Mouse (Mus musculus): Measurements from ENCODE around the gene Plxna3. TPM values are rescaled to one million over a fixed set of nuclear protein-coding genes. Genes with fewer than 3 reads are reported as not detected.

Plxna3 gene
- polyA plus RNA-seq (2015; fragmentation: Illumina TruSeq; extraction: RNeasy Lipid Tissue Mini Kit (QIAGEN cat#74804); ENCODE audit: low read depth, low replicate concordance), result 19.6 TPM

GRCm38 (mm10) chrX:74328725-74329161, at the start of gene Plxna3:
TSS of gene Plxna3 (plus strand) at chrX:74329066.

GRCm38 (mm10) chrX:74281732-74282394, 47.0 kb upstream of the Plxna3 start, which contains the start of the genes Taz and Dnase1l1:
TSS of gene Taz (plus strand) at chrX:74281912.
TSS of gene Dnase1l1 (minus strand) at chrX:74282337.

GRCm38 (mm10) chrX:74296538-74297448, 32.1 kb upstream of the Plxna3 start, which contains the start of gene Atp6ap1:
TSS of gene Atp6ap1 (plus strand) at chrX:74297097.

GRCm38 (mm10) chrX:74304867-74305700, 23.8 kb upstream of the Plxna3 start, which contains the start of gene Gdi1:
TSS of gene Gdi1 (plus strand) at chrX:74304998.

GRCm38 (mm10) chrX:74312540-74313464, 16.1 kb upstream of the Plxna3 start, which contains the start of gene Fam50a:
TSS of gene Fam50a (plus strand) at chrX:74313033.

GRCm38 (mm10) chrX:74353467-74353770, 24.6 kb downstream of the Plxna3 start, which contains the start of gene Lage3:
TSS of gene Lage3 (minus strand) at chrX:74353618.

GRCm38 (mm10) chrX:74372888-74373549, 44.2 kb downstream of the Plxna3 start, which contains the start of the genes Ubl4a and Slc10a3:
TSS of gene Ubl4a (minus strand) at chrX:74373218.
TSS of gene Slc10a3 (minus strand) at chrX:74373349.

GRCm38 (mm10) chrX:74392535-74393443, 63.9 kb downstream of the Plxna3 start, which contains the start of the genes Fam3a and Ikbkg:
TSS of gene Fam3a (minus strand) at chrX:74393272.
TSS of gene Ikbkg (plus strand) at chrX:74393290.

Other genes with a start within 250 kb of the Plxna3 start
- 1.2 TPM for gene Opn1mw, start 201.6 kb upstream of the Plxna3 start, polyA plus RNA-seq (2015; fragmentation: Illumina TruSeq; extraction: RNeasy Lipid Tissue Mini Kit (QIAGEN cat#74804); ENCODE audit: low read depth, low replicate concordance)
- gene Mecp2, start 193.7 kb upstream of the Plxna3 start, polyA plus RNA-seq (2015; fragmentation: Illumina TruSeq; extraction: RNeasy Lipid Tissue Mini Kit (QIAGEN cat#74804); ENCODE audit: low read depth, low replicate concordance), result 40.9 TPM
- not detected for gene Tex28, start 161.2 kb upstream of the Plxna3 start, polyA plus RNA-seq (2015; fragmentation: Illumina TruSeq; extraction: RNeasy Lipid Tissue Mini Kit (QIAGEN cat#74804); ENCODE audit: low read depth, low replicate concordance)
- 0.24 TPM for gene Tktl1, start 151.8 kb upstream of the Plxna3 start, polyA plus RNA-seq (2015; fragmentation: Illumina TruSeq; extraction: RNeasy Lipid Tissue Mini Kit (QIAGEN cat#74804); ENCODE audit: low read depth, low replicate concordance)
- 64.8 TPM for gene Flna, start 79.2 kb upstream of the Plxna3 start, polyA plus RNA-seq (2015; fragmentation: Illumina TruSeq; extraction: RNeasy Lipid Tissue Mini Kit (QIAGEN cat#74804); ENCODE audit: low read depth, low replicate concordance)
- 53.9 TPM for gene Emd, start 74.4 kb upstream of the Plxna3 start, polyA plus RNA-seq (2015; fragmentation: Illumina TruSeq; extraction: RNeasy Lipid Tissue Mini Kit (QIAGEN cat#74804); ENCODE audit: low read depth, low replicate concordance)
- 1,047 TPM for gene Rpl10, start 58.3 kb upstream of the Plxna3 start, polyA plus RNA-seq (2015; fragmentation: Illumina TruSeq; extraction: RNeasy Lipid Tissue Mini Kit (QIAGEN cat#74804); ENCODE audit: low read depth, low replicate concordance)
- 66.8 TPM for gene Taz, start 47.2 kb upstream of the Plxna3 start, polyA plus RNA-seq (2015; fragmentation: Illumina TruSeq; extraction: RNeasy Lipid Tissue Mini Kit (QIAGEN cat#74804); ENCODE audit: low read depth, low replicate concordance)
- 3.4 TPM for gene Dnase1l1, start 46.7 kb upstream of the Plxna3 start, polyA plus RNA-seq (2015; fragmentation: Illumina TruSeq; extraction: RNeasy Lipid Tissue Mini Kit (QIAGEN cat#74804); ENCODE audit: low read depth, low replicate concordance)
- 458 TPM for gene Atp6ap1, start 32.0 kb upstream of the Plxna3 start, polyA plus RNA-seq (2015; fragmentation: Illumina TruSeq; extraction: RNeasy Lipid Tissue Mini Kit (QIAGEN cat#74804); ENCODE audit: low read depth, low replicate concordance)
- 590 TPM for gene Gdi1, start 24.1 kb upstream of the Plxna3 start, polyA plus RNA-seq (2015; fragmentation: Illumina TruSeq; extraction: RNeasy Lipid Tissue Mini Kit (QIAGEN cat#74804); ENCODE audit: low read depth, low replicate concordance)
- 37.3 TPM for gene Fam50a, start 16.0 kb upstream of the Plxna3 start, polyA plus RNA-seq (2015; fragmentation: Illumina TruSeq; extraction: RNeasy Lipid Tissue Mini Kit (QIAGEN cat#74804); ENCODE audit: low read depth, low replicate concordance)
- gene Lage3, start 24.6 kb downstream of the Plxna3 start, polyA plus RNA-seq (2015; fragmentation: Illumina TruSeq; extraction: RNeasy Lipid Tissue Mini Kit (QIAGEN cat#74804); ENCODE audit: low read depth, low replicate concordance), result 45.8 TPM
- gene Ubl4a, start 44.2 kb downstream of the Plxna3 start, polyA plus RNA-seq (2015; fragmentation: Illumina TruSeq; extraction: RNeasy Lipid Tissue Mini Kit (QIAGEN cat#74804); ENCODE audit: low read depth, low replicate concordance), result 90.0 TPM
- 3.8 TPM for gene Slc10a3, start 44.3 kb downstream of the Plxna3 start, polyA plus RNA-seq (2015; fragmentation: Illumina TruSeq; extraction: RNeasy Lipid Tissue Mini Kit (QIAGEN cat#74804); ENCODE audit: low read depth, low replicate concordance)
- gene Fam3a, start 64.2 kb downstream of the Plxna3 start, polyA plus RNA-seq (2015; fragmentation: Illumina TruSeq; extraction: RNeasy Lipid Tissue Mini Kit (QIAGEN cat#74804); ENCODE audit: low read depth, low replicate concordance), result 23.7 TPM
- 24.7 TPM for gene Ikbkg, start 64.2 kb downstream of the Plxna3 start, polyA plus RNA-seq (2015; fragmentation: Illumina TruSeq; extraction: RNeasy Lipid Tissue Mini Kit (QIAGEN cat#74804); ENCODE audit: low read depth, low replicate concordance)
- 36.5 TPM for gene G6pdx, start 100.1 kb downstream of the Plxna3 start, polyA plus RNA-seq (2015; fragmentation: Illumina TruSeq; extraction: RNeasy Lipid Tissue Mini Kit (QIAGEN cat#74804); ENCODE audit: low read depth, low replicate concordance)
- not detected for gene Gm6880, start 152.3 kb downstream of the Plxna3 start, polyA plus RNA-seq (2015; fragmentation: Illumina TruSeq; extraction: RNeasy Lipid Tissue Mini Kit (QIAGEN cat#74804); ENCODE audit: low read depth, low replicate concordance)
- not detected for gene Olfr1326-ps1, start 245.8 kb downstream of the Plxna3 start, polyA plus RNA-seq (2015; fragmentation: Illumina TruSeq; extraction: RNeasy Lipid Tissue Mini Kit (QIAGEN cat#74804); ENCODE audit: low read depth, low replicate concordance)